ENCODE assay signal across 17 mouse cellular contexts in genomic region chr1:106567506-106567905, GRCm38 (mm10).
A peak's percentile ranks its signal among the peaks of the same experiment; 100 is the strongest.
DNase-seq lines count a peak whose midpoint lies in the region; ATAC-seq lines count a peak whose summit lies in the region.
"Had no signal": no experiment of that assay in that cellular context is flagged by ENCODE, and none has a peak within 500 bp of the region (broad histone marks: within the 10 kb centered on the region; RNA-seq: fewer than 3 reads in every experiment).

No protein-coding gene starts in this region.

- H3K27me3 ChIP-seq in kidney, embryonic 15.5 days, result no peaks in the 10 kb centered on the region
- H3K27me3 ChIP-seq: embryonic facial prominence, embryonic 12.5 days; heart, embryonic 12.5 days; hindbrain, embryonic 15.5 days had no signal

- H3K9me3 ChIP-seq in kidney, embryonic 15.5 days (replicated peaks), result no peaks in the 10 kb centered on the region
- H3K9me3 ChIP-seq: embryonic facial prominence, embryonic 12.5 days; heart, embryonic 12.5 days; hindbrain, embryonic 15.5 days had no signal

- WGBS in kidney, embryonic 15.5 days, result 71% methylated on average over 5 of the region's 5 CpGs

- H3K4me3 ChIP-seq in kidney, embryonic 15.5 days (replicated peaks), result no peak overlapping the region
- H3K4me3 ChIP-seq: embryonic facial prominence, embryonic 12.5 days; heart, adult 2 months; heart, embryonic 12.5 days; hindbrain, embryonic 15.5 days had no signal

- DNase-seq in kidney, adult 18-20 months, result no peak
- DNase-seq in A20 (ENCODE audit: low read depth, low spot score), result peak; percentile 65
- DNase-seq in right cerebral cortex, adult 2 months (ENCODE audit: low spot score in 2 of 2), result no peak
- DNase-seq in layer of hippocampus, adult 9-10 months (ENCODE audit: low spot score), result no peak
- DNase-seq: adrenal gland, adult 8-10 months; cerebellum, adult 11 months; cerebellum, adult 8-10 months; cerebellum, postnatal 14 days; gastrocnemius, postnatal 10 days; heart, adult 2 months had no signal

- no peaks in the 10 kb centered on the region for H3K36me3 ChIP-seq in kidney, embryonic 15.5 days
- H3K36me3 ChIP-seq: embryonic facial prominence, embryonic 12.5 days; heart, embryonic 12.5 days; hindbrain, embryonic 15.5 days had no signal

- no peak overlapping the region for H3K9ac ChIP-seq in kidney, embryonic 15.5 days
- H3K9ac ChIP-seq: embryonic facial prominence, embryonic 12.5 days; heart, embryonic 12.5 days; hindbrain, embryonic 15.5 days had no signal

- ATAC-seq in kidney, embryonic 15.5 days (replicated peaks; ENCODE audit: low FRiP score), result no peak
- peak; percentile 18 for ATAC-seq in CD4-positive, CD25-positive, alpha-beta regulatory T cell, adult 4 months
- ATAC-seq in inflammation-experienced regulatory T-cells, adult 6 months, result peak; percentile 31
- ATAC-seq: forebrain, embryonic 16.5 days had no signal

- peaks cover 43% of the 10 kb centered on the region for H3K4me1 ChIP-seq in kidney, embryonic 15.5 days
- H3K4me1 ChIP-seq: hindbrain, embryonic 15.5 days had no signal

- H3K27ac ChIP-seq in kidney, embryonic 15.5 days, result 0 out of 2 replicates have a peak overlapping the region, but pooled peaks have one; percentile 32
- H3K27ac ChIP-seq: embryonic facial prominence, embryonic 12.5 days; heart, adult 2 months; hindbrain, embryonic 15.5 days had no signal

- H3K4me2 ChIP-seq in kidney, embryonic 15.5 days, result no peak overlapping the region
- H3K4me2 ChIP-seq: embryonic facial prominence, embryonic 12.5 days; heart, embryonic 12.5 days; hindbrain, embryonic 15.5 days had no signal
